Mouse (Mus musculus) heart, embryonic 11.5 days (tissue): ENCODE results near the gene Ddx1. TPM values are rescaled to one million over a fixed set of nuclear protein-coding genes. Genes with fewer than 3 reads are reported as not detected.
"Not testable (repeated sequence)": the region's sequence is repeated elsewhere in the genome, so short reads cannot be mapped to it uniquely, and the experiment has no call there.

Experiments used
- ATAC-seq: fragments of 200-750 bp; cut with Nextera tagmentation; replicated peaks from 2 replicates; pipeline ENCODE4 v1.8.0; 2017; ENCODE audit warnings: moderate library complexity; ENCODE audit not compliant: insufficient number of reproducible peaks, low FRiP score, low TSS enrichment
- H3K27ac ChIP-seq: fragments of 300-500 bp; sonication (generic); 2 replicates; pipeline ENCODE4 v1.5.1; 2014; ENCODE audit warnings: mild to moderate bottlenecking, low read depth, low read length
- H3K27me3 ChIP-seq: fragments of 300-500 bp; sonication (generic); 2 replicates; pipeline ENCODE4 v1.6.1; 2014; ENCODE audit warnings: mild to moderate bottlenecking, low read length, mixed read lengths; ENCODE audit not compliant: control insufficient read depth, insufficient read depth
- H3K36me3 ChIP-seq: fragments of 300-500 bp; sonication (generic); 2 replicates; pipeline ENCODE4 v1.6.1; 2014; ENCODE audit warnings: mild to moderate bottlenecking, low read length, moderate library complexity, mixed read lengths; ENCODE audit not compliant: control insufficient read depth, insufficient read depth
- H3K4me1 ChIP-seq: fragments of 300-500 bp; sonication (generic); 2 replicates; pipeline ENCODE4 v1.6.1; 2014; ENCODE audit warnings: low read length; ENCODE audit not compliant: control insufficient read depth, insufficient read depth
- H3K4me2 ChIP-seq: fragments of 300-500 bp; sonication (generic); 2 replicates; pipeline ENCODE4 v1.6.1; 2014; ENCODE audit warnings: mild to moderate bottlenecking, moderate library complexity
- H3K4me3 ChIP-seq: fragments of 300-500 bp; sonication (generic); 2 replicates; pipeline ENCODE4 v1.5.1; 2014; ENCODE audit warnings: low read depth, low read length
- H3K9ac ChIP-seq: fragments of 300-500 bp; sonication (generic); 2 replicates; pipeline ENCODE4 v1.6.1; 2014; ENCODE audit warnings: mild to moderate bottlenecking, low read depth, low read length, moderate library complexity
- H3K9me3 ChIP-seq: fragments of 300-500 bp; sonication (generic); replicated peaks from 2 replicates; pipeline ENCODE4 v1.6.1; 2016; ENCODE audit warnings: low read length; ENCODE audit not compliant: control insufficient read depth
- WGBS: fragments of 180-500 bp; shearing (Covaris S2); extraction: QIAGEN DNeasy Blood & Tissue Kit; methylation state at CpG from one replicate; pipeline ENCODE4 v1.1.7; 2014; ENCODE audit not compliant: insufficient replicate concordance; 5-methylcytosine and 5-hydroxymethylcytosine counted together
- polyA plus RNA-seq: library from polyadenylated mRNA; unstranded; fragments of >200 nt; fragmentation: Nextera tagmentation; extraction: Ambion mirVana; gene quantifications from 2 replicates; pipeline ENCODE4 v1.2.1, GENCODE M21; 2014

Ddx1 gene
- polyA plus RNA-seq, 1 experiment from 2014 or later, result 113 TPM

DNA sequence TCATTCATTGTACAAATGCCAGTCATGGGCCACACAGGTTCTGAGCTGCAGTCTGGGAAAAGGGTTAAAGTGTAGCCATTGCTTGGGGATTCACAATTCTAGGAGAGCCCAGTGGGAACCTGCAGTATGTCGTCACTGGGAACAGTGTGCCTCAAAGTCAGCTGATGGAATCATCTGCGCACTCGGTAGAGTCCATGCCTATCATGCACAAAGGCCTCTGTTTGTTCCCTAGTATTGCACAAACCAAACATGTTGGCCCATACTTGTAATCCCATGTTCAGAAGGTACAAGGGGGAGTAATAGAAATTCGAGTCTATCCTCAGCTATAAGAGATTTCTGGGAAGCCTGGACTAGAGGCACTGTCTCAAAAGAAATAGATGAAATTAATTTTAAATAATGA lies 52.9 kb downstream of the Ddx1 start:
- Histone ChIP-seq H3K4me1 (peaks cover 3% of the 10 kb centered on the region; the same call in 1 of the 2 replicates), H3K9ac (no peak overlapping the region), H3K4me3 (no peak overlapping the region), H3K36me3 (no peaks in the 10 kb centered on the region), H3K4me2 (no peak overlapping the region), H3K27me3 (no peaks in the 10 kb centered on the region), H3K9me3 (no peaks in the 10 kb centered on the region), H3K27ac (no peak overlapping the region)
- 66% methylated on average over 4 of the region's 4 CpGs for WGBS
- ATAC-seq, result no peak

DNA sequence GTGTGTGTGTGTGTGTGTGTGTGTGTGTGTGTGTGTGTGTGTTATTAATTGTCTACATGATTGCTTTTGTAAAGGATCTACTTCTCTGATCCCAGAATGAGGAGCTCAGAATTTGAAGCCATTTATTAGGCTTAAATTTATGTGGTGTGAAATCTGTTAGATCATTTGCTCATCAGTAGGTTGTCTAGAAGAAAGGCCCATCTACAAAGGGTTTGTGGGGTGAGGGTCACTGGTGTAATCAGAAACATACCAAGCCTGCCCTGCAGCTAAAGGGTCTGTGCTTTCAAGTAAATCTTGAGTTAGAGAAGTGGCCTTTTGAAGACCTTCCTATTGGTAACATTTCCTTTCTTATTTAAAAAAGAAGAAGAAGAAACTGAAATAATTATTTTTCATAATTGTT lies 53.5 kb downstream of the Ddx1 start:
- no peaks in the 10 kb centered on the region for H3K9me3 ChIP-seq
- no peaks in the 10 kb centered on the region for H3K36me3 ChIP-seq
- H3K27me3 ChIP-seq, result no peaks in the 10 kb centered on the region
- H3K4me3 ChIP-seq, result no peak overlapping the region
- H3K4me2 ChIP-seq, result no peak overlapping the region
- H3K9ac ChIP-seq, result no peak overlapping the region
- no peak overlapping the region for H3K27ac ChIP-seq
- peaks cover 3% of the 10 kb centered on the region; the same call in 1 of the 2 replicates for H3K4me1 ChIP-seq
- no peak for ATAC-seq

DNA sequence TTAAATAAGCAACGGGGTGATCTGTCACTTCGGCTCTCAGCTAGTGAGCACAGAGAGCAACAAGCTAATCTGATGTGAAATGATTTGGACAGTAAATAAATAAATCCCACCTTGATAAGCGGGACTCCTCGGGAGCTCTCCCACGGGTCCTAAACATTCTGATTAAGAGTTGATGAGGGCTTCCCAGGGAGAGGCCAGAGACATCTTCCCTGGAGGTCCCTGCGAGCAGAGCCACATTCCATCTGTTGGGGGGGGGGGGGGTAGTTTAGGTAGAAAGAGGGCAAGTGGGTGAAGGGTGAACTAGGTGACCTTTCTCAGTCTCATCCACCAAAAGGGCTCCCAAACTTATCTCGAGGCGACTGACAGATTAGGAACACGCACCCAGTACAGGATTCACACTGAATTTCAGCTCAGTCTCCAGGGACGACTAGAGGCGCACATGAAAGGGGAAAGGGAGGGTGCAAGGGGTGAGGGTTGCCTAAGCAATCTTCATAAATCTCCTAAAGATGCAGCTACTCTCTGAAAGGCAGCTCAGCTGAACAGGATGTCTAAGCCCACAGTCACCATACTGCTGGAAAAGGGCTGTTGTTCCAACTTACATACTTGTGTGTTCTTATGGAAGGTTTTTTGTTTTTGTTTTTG lies 60.8 kb downstream of the Ddx1 start:
- ATAC-seq, result no peak
- Histone ChIP-seq H3K9ac (no peak overlapping the region), H3K27me3 (no peaks in the 10 kb centered on the region), H3K4me3 (no peak overlapping the region), H3K36me3 (no peaks in the 10 kb centered on the region), H3K4me1 (no peaks in the 10 kb centered on the region), H3K27ac (no peak overlapping the region), H3K9me3 (no peaks in the 10 kb centered on the region), H3K4me2 (no peak overlapping the region)
- WGBS, result 17% methylated on average over 11 of the region's 11 CpGs

DNA sequence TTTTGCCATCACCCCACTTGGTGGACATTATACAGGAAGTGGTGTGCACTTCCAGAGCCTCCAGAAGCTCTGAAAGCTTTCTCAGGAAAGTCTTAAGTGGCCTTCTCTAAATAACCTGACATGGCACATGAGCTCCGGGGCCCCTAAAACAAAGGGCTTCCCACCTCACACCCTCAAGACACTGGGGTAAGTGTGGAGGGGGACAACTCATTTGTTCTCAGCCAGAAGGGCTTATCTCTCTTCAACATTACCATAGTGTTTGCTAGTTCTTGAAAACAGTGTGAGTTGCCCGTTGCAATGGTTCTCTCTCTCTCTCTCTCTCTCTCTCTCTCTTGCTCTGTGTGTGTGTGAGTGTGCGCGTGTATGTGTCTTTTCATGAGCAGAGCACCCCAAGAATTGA lies 62.8 kb downstream of the Ddx1 start:
- H3K36me3 ChIP-seq, result no peaks in the 10 kb centered on the region
- no peak for ATAC-seq
- H3K27me3 ChIP-seq, result no peaks in the 10 kb centered on the region
- no peak overlapping the region for H3K27ac ChIP-seq
- H3K9ac ChIP-seq, result no peak overlapping the region
- H3K4me1 ChIP-seq, result peaks cover 14% of the 10 kb centered on the region
- 67% methylated on average over 4 of the region's 4 CpGs for WGBS
- no peaks in the 10 kb centered on the region for H3K9me3 ChIP-seq
- no peak overlapping the region for H3K4me3 ChIP-seq
- H3K4me2 ChIP-seq, result no peak overlapping the region

DNA sequence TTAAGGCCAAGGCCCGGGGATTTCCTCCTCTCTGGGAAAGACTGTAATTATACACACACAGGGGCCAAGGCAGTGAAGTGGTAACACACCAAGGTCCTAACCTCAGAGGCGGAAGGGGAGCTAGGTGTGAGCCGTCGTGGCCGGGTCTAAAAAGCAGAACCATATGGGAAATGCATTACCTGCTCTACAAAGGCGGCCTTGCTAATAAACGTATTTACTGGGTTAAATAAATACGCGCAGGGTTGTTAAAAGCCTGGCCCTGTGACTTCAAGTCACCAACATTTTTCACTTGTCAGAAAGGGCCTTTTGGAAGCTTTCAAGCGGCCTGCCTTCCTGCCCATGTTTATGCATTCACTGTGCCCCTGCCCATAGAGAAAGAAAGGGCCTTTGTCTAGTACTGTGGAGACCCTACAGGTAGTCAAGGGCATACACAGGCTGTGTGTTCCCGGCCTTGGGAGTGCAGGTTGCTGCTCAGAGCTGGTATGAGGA lies 64.1 kb downstream of the Ddx1 start:
- ATAC-seq, result no peak
- H3K9ac ChIP-seq, result no peak overlapping the region
- H3K4me3 ChIP-seq, result no peak overlapping the region
- 75% methylated on average over 11 of the region's 11 CpGs for WGBS
- no peaks in the 10 kb centered on the region for H3K36me3 ChIP-seq
- no peak overlapping the region for H3K4me2 ChIP-seq
- no peaks in the 10 kb centered on the region for H3K9me3 ChIP-seq
- H3K4me1 ChIP-seq, result peaks cover 25% of the 10 kb centered on the region
- H3K27ac ChIP-seq, result no peak overlapping the region
- H3K27me3 ChIP-seq, result no peaks in the 10 kb centered on the region

DNA sequence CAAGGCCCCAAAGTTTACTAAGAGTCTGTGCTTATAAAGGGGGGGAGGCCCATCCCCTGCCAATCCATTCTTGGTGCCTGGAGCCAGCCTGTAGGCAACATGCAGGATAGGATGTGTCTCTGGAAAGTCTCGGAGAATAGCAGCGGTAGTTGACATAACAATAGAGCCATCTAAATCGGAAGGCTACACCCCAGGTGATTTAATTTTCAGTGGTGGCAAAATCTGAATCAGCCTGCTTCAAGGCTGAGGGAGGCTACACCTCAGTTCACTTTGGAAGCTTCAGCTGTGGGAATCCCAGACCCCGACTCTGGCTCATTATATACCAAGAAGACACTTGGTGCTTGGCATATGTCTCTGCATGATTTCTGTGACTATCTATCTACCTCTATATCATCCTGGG lies 64.9 kb downstream of the Ddx1 start:
- not testable (repeated sequence) for H3K4me2 ChIP-seq, H3K9ac ChIP-seq, ATAC-seq, H3K27me3 ChIP-seq, H3K27ac ChIP-seq, H3K4me3 ChIP-seq, H3K36me3 ChIP-seq, H3K9me3 ChIP-seq
- WGBS, result 77% methylated on average over 4 of the region's 4 CpGs
- H3K4me1 ChIP-seq, result peaks cover 29% of the 10 kb centered on the region

DNA sequence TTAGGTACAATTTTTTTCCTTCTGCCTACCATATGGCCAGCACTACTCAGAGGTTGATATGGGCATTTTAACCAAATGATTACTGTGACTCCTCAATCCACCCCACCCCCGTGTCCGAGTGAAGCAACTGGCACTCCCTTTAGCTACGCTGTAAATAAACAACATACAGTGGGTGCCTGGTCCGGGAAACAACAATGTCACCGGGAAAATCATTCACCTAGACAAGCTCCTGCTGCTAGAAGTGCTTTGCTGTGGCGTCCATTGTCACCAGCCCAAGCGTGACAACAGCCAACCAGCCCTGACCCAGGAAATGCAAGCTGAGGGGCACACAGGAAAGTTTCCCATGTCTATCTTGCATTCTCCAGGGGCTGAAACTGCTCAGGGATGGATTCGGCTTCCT lies 66.8 kb downstream of the Ddx1 start:
- Histone ChIP-seq H3K27ac (no peak overlapping the region), H3K4me2 (no peak overlapping the region), H3K27me3 (no peaks in the 10 kb centered on the region), H3K9ac (no peak overlapping the region), H3K4me1 (peaks cover 33% of the 10 kb centered on the region), H3K36me3 (no peaks in the 10 kb centered on the region), H3K9me3 (no peaks in the 10 kb centered on the region), H3K4me3 (no peak overlapping the region)
- WGBS, result 52% methylated on average over 8 of the region's 8 CpGs
- no peak for ATAC-seq

DNA sequence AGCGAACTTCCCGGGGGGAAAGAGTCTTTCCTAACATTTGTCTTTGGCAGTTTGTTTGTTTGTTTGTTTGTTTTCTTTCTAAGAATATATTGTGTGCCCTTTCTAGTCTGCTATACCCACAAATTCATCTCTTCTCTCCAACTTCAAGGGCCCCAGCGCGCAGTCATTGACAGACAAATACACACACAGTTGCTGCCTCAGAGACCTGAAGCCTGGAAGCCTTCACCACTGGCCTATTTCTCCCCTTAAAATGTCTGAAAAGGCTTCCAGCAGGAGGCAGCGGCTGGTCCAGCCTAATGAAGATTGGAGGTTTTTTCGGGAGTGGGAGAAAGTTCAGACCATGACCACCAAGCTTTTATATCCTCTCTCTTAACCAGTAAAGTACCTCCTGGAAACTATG lies 67.3 kb downstream of the Ddx1 start:
- H3K9ac ChIP-seq, result no peak overlapping the region
- no peak for ATAC-seq
- no peaks in the 10 kb centered on the region for H3K27me3 ChIP-seq
- peaks cover 37% of the 10 kb centered on the region for H3K4me1 ChIP-seq
- H3K9me3 ChIP-seq, result no peaks in the 10 kb centered on the region
- no peak overlapping the region for H3K4me2 ChIP-seq
- 62% methylated on average over 6 of the region's 6 CpGs for WGBS
- H3K27ac ChIP-seq, result no peak overlapping the region
- no peak overlapping the region for H3K4me3 ChIP-seq
- H3K36me3 ChIP-seq, result no peaks in the 10 kb centered on the region

DNA sequence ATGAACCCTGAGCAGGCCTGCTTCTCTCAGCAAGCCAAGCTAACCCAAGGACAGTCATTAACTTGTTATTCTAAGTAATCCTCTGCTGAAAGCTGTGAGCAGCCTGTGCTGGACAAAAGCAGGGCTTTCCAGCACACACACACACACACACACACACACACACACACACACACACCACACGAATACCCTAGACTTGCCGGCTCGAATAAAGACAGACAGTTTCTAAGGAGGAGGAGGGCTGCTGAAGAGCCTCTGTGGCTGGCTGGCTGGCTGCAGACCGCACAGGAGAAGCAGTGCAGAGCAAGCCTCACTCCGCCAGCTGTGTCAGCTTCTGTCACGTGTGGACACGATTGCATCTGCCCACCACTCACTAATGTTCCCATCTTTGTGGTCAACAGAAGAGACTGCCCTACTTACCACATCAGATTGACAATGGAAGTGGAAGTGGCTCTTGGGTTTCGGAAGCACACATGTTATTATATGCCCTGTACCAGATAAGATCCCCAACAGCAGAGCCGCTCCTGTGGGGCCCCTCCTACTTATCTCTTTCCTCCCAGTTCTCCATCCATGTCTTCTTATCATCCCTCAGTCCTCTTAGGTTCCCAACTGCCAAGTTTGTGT lies 68.2 kb downstream of the Ddx1 start:
- Histone ChIP-seq H3K4me2 (peak overlapping the region; percentile 51), H3K27me3 (no peaks in the 10 kb centered on the region), H3K27ac (peak overlapping the region; percentile 41; the same call in 1 of the 2 replicates), H3K4me3 (no peak overlapping the region; the same call in 1 of the 2 replicates), H3K4me1 (peaks cover 44% of the 10 kb centered on the region), H3K9me3 (no peaks in the 10 kb centered on the region), H3K36me3 (no peaks in the 10 kb centered on the region), H3K9ac (no peak overlapping the region)
- 2% methylated on average over 9 of the region's 9 CpGs for WGBS
- peak; percentile 74 for ATAC-seq
